Mouse (Mus musculus): ENCODE measurements around the gene Frmd4a.

GRCm38 (mm10) chr2:4433119-4433518 is 415.6 kb downstream of the Frmd4a start:
- TF ChIP-seq EP300 (IDR thresholded peaks at IDR 0.05; ENCODE audit: insufficient read depth, low read depth, low read length) (no peak), CTCF (IDR thresholded peaks at IDR 0.05) (no peak)
